In the genomic region with DNA sequence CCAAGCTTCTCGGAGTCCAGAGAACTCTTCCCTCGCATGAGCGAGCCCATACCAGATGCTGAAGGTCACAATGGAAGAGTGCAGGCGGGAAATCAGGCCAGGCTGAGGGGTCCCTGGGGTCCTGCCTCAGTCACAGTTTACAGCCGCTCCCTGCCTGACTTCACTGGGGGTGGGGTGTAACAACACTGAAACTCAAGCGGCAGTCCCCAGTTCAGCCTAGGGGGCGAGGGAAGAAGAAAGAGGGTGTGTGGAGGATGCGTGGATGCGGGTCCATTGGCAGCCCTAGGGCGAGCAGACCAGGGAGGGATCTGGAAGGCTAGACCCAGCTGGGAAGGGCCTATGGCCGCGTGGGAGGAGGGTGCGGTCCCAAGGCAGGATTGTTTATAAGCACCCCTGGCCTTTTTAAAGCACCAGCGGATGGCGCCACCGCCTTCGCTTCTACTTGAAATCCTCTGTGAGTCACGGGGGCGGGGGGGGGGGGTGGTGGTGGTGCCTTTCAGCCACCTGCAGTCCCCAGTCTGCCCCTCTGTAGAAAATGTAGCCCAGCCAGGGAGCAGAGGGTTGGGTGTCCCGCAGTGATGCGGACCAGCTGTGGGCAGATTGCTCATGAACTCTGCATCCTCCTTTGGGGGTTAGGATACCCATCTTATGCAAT, we compare ENCODE assay signal across 8 mouse cellular contexts. TPM values are rescaled to one million over a fixed set of nuclear protein-coding genes. Genes with fewer than 3 reads are reported as not detected.
DNase-seq lines count a peak whose midpoint lies in the region; ATAC-seq and TF ChIP-seq lines count a peak whose summit lies in the region.

No protein-coding gene starts in this region.

- no peaks in the 10 kb centered on the region for H3K9me3 ChIP-seq in ES-E14 (ENCODE audit: control insufficient read depth, insufficient read depth, low read depth, low read length)
- no peaks in the 10 kb centered on the region for H3K9me3 ChIP-seq in intestine, embryonic 16.5 days (ENCODE audit: control insufficient read depth, low read length)
- H3K9me3 ChIP-seq in midbrain, embryonic 13.5 days, result no peaks in the 10 kb centered on the region

- H3K4me3 ChIP-seq in ES-E14 (ENCODE audit: insufficient read depth in 1 of 2, low read depth in 1 of 2, low read length in 2 of 2, poor library complexity in 1 of 2, severe bottlenecking in 1 of 2), result peak overlapping the region; percentile 31 to 48; a peak in 2 of 4 replicates
- no peak overlapping the region for H3K4me3 ChIP-seq in intestine, embryonic 16.5 days (ENCODE audit: low read length)
- H3K4me3 ChIP-seq in midbrain, embryonic 13.5 days (replicated peaks), result peak overlapping the region; percentile 11; the same call in 1 of the 2 replicates

- H3K27me3 ChIP-seq in intestine, embryonic 16.5 days (replicated peaks; ENCODE audit: control insufficient read depth, insufficient read depth, low read length), result no peaks in the 10 kb centered on the region
- H3K27me3 ChIP-seq in midbrain, embryonic 13.5 days, result no peaks in the 10 kb centered on the region

- H3K4me2 ChIP-seq in intestine, embryonic 16.5 days (ENCODE audit: low read depth, low read length), result peak overlapping the region; percentile 18
- peak overlapping the region; percentile 45 for H3K4me2 ChIP-seq in midbrain, embryonic 13.5 days (replicated peaks)

- peak; percentile 67 for ATAC-seq in intestine, embryonic 16.5 days
- ATAC-seq in midbrain, embryonic 13.5 days, result peak; percentile 66

- in situ Hi-C loops in ES-E14 (cut with MboI; ENCODE audit: low sequenced_read_pairs in 2 of 2, unreplicated experiment in 2 of 2), result no loop called here

- 29% methylated on average over 21 of the region's 21 CpGs for WGBS in intestine, embryonic 16.5 days
- WGBS in midbrain, embryonic 13.5 days, result 25% methylated on average over 20 of the region's 21 CpGs

- no peak overlapping the region for H3K27ac ChIP-seq in ES-E14 (ENCODE audit: insufficient read depth, low read depth, low read length, poor library complexity, severe bottlenecking)
- peak overlapping the region; percentile 39; the same call in 1 of the 2 replicates for H3K27ac ChIP-seq in intestine, embryonic 16.5 days (ENCODE audit: low read length)
- H3K27ac ChIP-seq in midbrain, embryonic 13.5 days, result no peak overlapping the region

- no peaks in the 10 kb centered on the region for H3K36me3 ChIP-seq in ES-E14 (ENCODE audit: control insufficient read depth, insufficient read depth, low read length, poor library complexity, severe bottlenecking)
- no peaks in the 10 kb centered on the region for H3K36me3 ChIP-seq in intestine, embryonic 16.5 days (ENCODE audit: control insufficient read depth, insufficient read depth, low read length)
- no peaks in the 10 kb centered on the region for H3K36me3 ChIP-seq in midbrain, embryonic 13.5 days

- H3K9ac ChIP-seq in ES-E14 (ENCODE audit: insufficient read depth, low read depth, low read length, poor library complexity, severe bottlenecking), result no peak overlapping the region; the same call in 1 of the 2 replicates
- H3K9ac ChIP-seq in intestine, embryonic 16.5 days (ENCODE audit: low read depth, low read length), result no peak overlapping the region
- no peak overlapping the region; the same call in 1 of the 2 replicates for H3K9ac ChIP-seq in midbrain, embryonic 13.5 days (replicated peaks)

- DNase-seq in ES-E14 (ENCODE audit: low read depth, low spot score) (no peak), ZHBTc4 (ENCODE audit: low read depth, low spot score) (peak; percentile 76)
- DNase-seq in heart, adult 18-20 months, result peak; percentile 62 to 75
- DNase-seq in c-Kit-positive CD71-positive TER-119-positive erythroid progenitor cells, embryonic 14.5 days (ENCODE audit: low spot score), result no peak
- DNase-seq in layer of hippocampus, postnatal 14 days (ENCODE audit: low spot score in 2 of 2), result no peak
- no peak for DNase-seq in layer of hippocampus, postnatal 25 days (ENCODE audit: extremely low spot score in 1 of 2, low spot score in 1 of 2)

- 0 out of 4 replicates have a peak, but pooled peaks cover 0 to 4% of the 10 kb centered on the region in 2 experiments for H3K4me1 ChIP-seq in ES-E14 (ENCODE audit: control insufficient read depth in 2 of 2, insufficient read depth in 2 of 2, low read length in 2 of 2, poor library complexity in 1 of 2)
- H3K4me1 ChIP-seq in intestine, embryonic 16.5 days (ENCODE audit: control insufficient read depth, insufficient read depth, low read length), result peaks cover 4% of the 10 kb centered on the region; the same call in 1 of the 2 replicates
- peaks cover 9% of the 10 kb centered on the region for H3K4me1 ChIP-seq in midbrain, embryonic 13.5 days (replicated peaks)

TF ChIP-seq in ES-E14, 5 proteins besides CTCF, POLR2A, EP300 and RAD21:
- TF ChIP-seq ZNF384 (IDR thresholded peaks at IDR 0.05; ENCODE audit: low read depth, low read length), result no peak
- TF ChIP-seq HCFC1 (IDR thresholded peaks at IDR 0.05; ENCODE audit: borderline replicate concordance, insufficient read depth, low read length), result no peak
- no peak for TF ChIP-seq CHD2 (IDR thresholded peaks at IDR 0.05; ENCODE audit: low read depth, low read length)
- TF ChIP-seq MAFK (IDR thresholded peaks at IDR 0.05; ENCODE audit: insufficient read depth, low read depth, low read length), result no peak
- TF ChIP-seq ZC3H11A (IDR thresholded peaks at IDR 0.05; ENCODE audit: borderline replicate concordance, low read depth, low read length), result no peak
TF ChIP-seq in ES-E14: peak in this region for 0.

RNA-seq across cellular contexts. Expression of gene Bmp6, which starts 54.5 kb away (rescaled TPM):
- total RNA-seq in ES-E14 (2012; rRNA removed), result 1.8 and 2.1 TPM in 2 replicates
- 10 to 100 TPM; 19.7 to 23.4 TPM for total RNA-seq in heart, adult 18-20 months (2021)
- 0.51 and 0.64 TPM in 2 replicates for polyA plus RNA-seq in intestine, embryonic 16.5 days (2015; fragmentation: Nextera tagmentation; extraction: Ambion mirVana)
- polyA plus RNA-seq in midbrain, embryonic 13.5 days (2015; fragmentation: Nextera tagmentation; extraction: Ambion mirVana), result 1.3 and 2.4 TPM in 2 replicates
- 10 to 100 TPM in 1 of 2 experiments, 1 to 10 TPM in 1; 5.3 to 10.5 TPM for total RNA-seq in layer of hippocampus, postnatal 14 days (2021)
- total RNA-seq in layer of hippocampus, postnatal 25 days (2021), result 1 to 10 TPM; 3.8 to 4.3 TPM

Comparison
In these comparisons a context has a peak if more than half of its experiments do, and no peak if none do; other contexts are left out.
1. DNase-seq: peak in ZHBTc4 (single experiment) and heart, adult 18-20 months (2 of 2); none in ES-E14 (single experiment), c-Kit-positive CD71-positive TER-119-positive erythroid progenitor cells, embryonic 14.5 days (single experiment), layer of hippocampus, postnatal 14 days (0 of 2) and layer of hippocampus, postnatal 25 days (0 of 2).